Mouse (Mus musculus) lung, postnatal 0 days (tissue): ENCODE data around the gene Sys1.

Experiments used
- CTCF ChIP-seq: IDR thresholded peaks from 2 replicates; pipeline ENCODE4 v1.5.1; 2016; ENCODE audit warnings: antibody characterized with exemption, mild to moderate bottlenecking
- EP300 ChIP-seq: IDR thresholded peaks from 2 replicates; pipeline ENCODE4 v1.6.1; 2016; ENCODE audit warnings: antibody characterized with exemption, mild to moderate bottlenecking, control low read depth

GRCm38 (mm10) chr2:164519171-164519526 is 62.4 kb downstream of the Sys1 start:
- TF ChIP-seq CTCF = no peak
- TF ChIP-seq EP300 = no peak
